Mouse (Mus musculus) myocyte (in vitro differentiated cells): ENCODE results near the gene Fuz. TPM values are rescaled to one million over a fixed set of nuclear protein-coding genes. Genes with fewer than 3 reads are reported as not detected.
A peak's percentile ranks its signal among the peaks of the same experiment; 100 is the strongest.

Experiments
- H3K27me3 ChIP-seq: one replicate; pipeline ENCODE4 v1.6.1; 2011; ENCODE audit not compliant: control insufficient read depth, insufficient read depth, insufficient read length
- H3K36me3 ChIP-seq: one replicate; pipeline ENCODE4 v1.6.1; 2011; ENCODE audit not compliant: control insufficient read depth, insufficient read depth
- H3K4me2 ChIP-seq: one replicate; pipeline ENCODE4 v1.6.1; 2011; ENCODE audit warnings: low read depth, control low read depth
- H3K4me3 ChIP-seq: one replicate; pipeline ENCODE4 v1.5.1; 2011; ENCODE audit warnings: mild to moderate bottlenecking, control low read depth, moderate library complexity
- H3K79me2 ChIP-seq: one replicate; pipeline ENCODE4 v1.6.1; 2011; ENCODE audit not compliant: control insufficient read depth, insufficient read depth
- H3ac ChIP-seq: one replicate; pipeline ENCODE4 v1.6.1; 2011; ENCODE audit not compliant: control insufficient read depth, insufficient read length
- CEBPB ChIP-seq: IDR thresholded peaks from 2 replicates; pipeline ENCODE4 v1.6.1; 2011; ENCODE audit warnings: mild to moderate bottlenecking, moderate library complexity; ENCODE audit not compliant: poor library complexity, insufficient read depth, severe bottlenecking
- E2F4 ChIP-seq: IDR thresholded peaks from one replicate; pipeline ENCODE4 v1.6.1; 2011; ENCODE audit warnings: mild to moderate bottlenecking, control low read depth, moderate library complexity; ENCODE audit not compliant: insufficient read depth
- MAX ChIP-seq: IDR thresholded peaks from one replicate; pipeline ENCODE4 v1.6.1; 2011; ENCODE audit warnings: low read depth, mild to moderate bottlenecking, control low read depth
- MYOD1 ChIP-seq, 3 experiments: IDR thresholded peaks; one replicate each; pipeline ENCODE4 v1.6.1; 2011; ENCODE audit warnings: control low read depth in 2 of 3, low read depth in 2 of 3, mild to moderate bottlenecking in 2 of 3, moderate library complexity in 1 of 3; ENCODE audit not compliant: insufficient read length in 2 of 3, control insufficient read depth in 1 of 3
- MYOG ChIP-seq, 3 experiments: IDR thresholded peaks; one replicate each; pipeline ENCODE4 v1.6.1; 2011; ENCODE audit warnings: control low read depth in 2 of 3, low read depth in 2 of 3, mild to moderate bottlenecking in 2 of 3; ENCODE audit not compliant: insufficient read length in 2 of 3, control insufficient read depth in 1 of 3, insufficient read depth in 1 of 3
- POLR2A ChIP-seq: IDR thresholded peaks from one replicate; pipeline ENCODE4 v1.6.1; 2011; ENCODE audit warnings: low read depth, mild to moderate bottlenecking, control low read depth, moderate library complexity; ENCODE audit not compliant: insufficient read length
- POLR2AphosphoS2 ChIP-seq: IDR thresholded peaks from one replicate; pipeline ENCODE4 v1.6.1; 2011; ENCODE audit warnings: low read depth, control low read depth; ENCODE audit not compliant: insufficient read length
- REST ChIP-seq: IDR thresholded peaks from one replicate; pipeline ENCODE4 v1.6.1; 2011; ENCODE audit warnings: mild to moderate bottlenecking, control low read depth, moderate library complexity; ENCODE audit not compliant: insufficient read depth, insufficient read length
- SRF ChIP-seq: IDR thresholded peaks from one replicate; pipeline ENCODE4 v1.6.1; 2011; ENCODE audit warnings: low read depth; ENCODE audit not compliant: control insufficient read depth, insufficient read length
- TCF12 ChIP-seq: IDR thresholded peaks from one replicate; pipeline ENCODE4 v1.6.1; 2011; ENCODE audit warnings: mild to moderate bottlenecking, control low read depth; ENCODE audit not compliant: poor library complexity, insufficient read depth, severe bottlenecking
- TCF3 ChIP-seq: IDR thresholded peaks from one replicate; pipeline ENCODE4 v1.6.1; 2011; ENCODE audit warnings: low read depth, control low read depth; ENCODE audit not compliant: insufficient read length
- USF1 ChIP-seq: IDR thresholded peaks from one replicate; pipeline ENCODE4 v1.6.1; 2011; ENCODE audit warnings: low read depth, mild to moderate bottlenecking, control low read depth, moderate library complexity
- polyA plus RNA-seq: library from polyadenylated mRNA; unstranded; fragments of >200 nt; fragmentation: generic; extraction: Trizol; gene quantifications from one replicate; pipeline ENCODE4 v1.2.1, GENCODE M21; 2012; ENCODE audit warnings: missing spikeins

Gene Fuz
- polyA plus RNA-seq, 1 experiment, result 11.6 TPM

DNA sequence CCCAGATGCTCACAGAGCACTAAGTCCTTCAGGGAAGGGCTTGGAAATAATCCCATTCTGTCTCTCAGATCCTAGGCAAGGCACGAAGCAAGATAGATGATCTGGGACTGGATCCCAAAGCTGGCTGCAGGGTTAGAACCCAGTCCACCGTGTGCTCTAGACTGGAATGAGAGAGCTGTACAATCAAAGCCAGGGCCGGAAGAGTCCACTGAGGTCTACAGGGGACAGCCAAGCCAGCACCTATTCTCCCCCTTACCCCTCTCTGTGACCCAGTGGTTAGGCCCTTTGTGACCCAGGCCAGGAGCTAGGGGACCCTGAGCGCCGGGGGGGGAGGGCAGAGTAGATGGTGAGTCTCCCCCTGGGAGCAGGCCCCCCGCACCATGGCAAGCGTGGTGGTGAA lies 47.0 kb downstream of the Fuz start, which contains the start of gene Tsks:
Tsks (plus strand) TSS at position 301 of the 400 bp plus-strand sequence.
- no peak within 1 kb of the TSS for H3K4me2 ChIP-seq
- no peaks in the 10 kb centered on the region for H3K79me2 ChIP-seq
- TF ChIP-seq MYOG (IDR thresholded peaks at IDR 0.05; ENCODE audit: control insufficient read depth in 1 of 3, insufficient read depth in 1 of 3, insufficient read length in 2 of 3, low read depth in 2 of 3) (no peak), TCF3 (no peak), USF1 (no peak), MYOD1 (IDR thresholded peaks at IDR 0.05; ENCODE audit: control insufficient read depth in 1 of 3, insufficient read length in 2 of 3, low read depth in 2 of 3) (no peak), POLR2AphosphoS2 (no peak), TCF12 (no peak), POLR2A (no peak), E2F4 (no peak), MAX (no peak), CEBPB (no peak), SRF (no peak), REST (no peak)
- H3K36me3 ChIP-seq, result no peaks in the 10 kb centered on the region
- no peak within 1 kb of the TSS for H3K4me3 ChIP-seq
- peaks cover 42% of the 10 kb centered on the region for H3K27me3 ChIP-seq
- no peak within 1 kb of the TSS for H3ac ChIP-seq

- Histone ChIP-seq H3K79me2 (no peaks in the 10 kb centered on the region), H3K36me3 (no peaks in the 10 kb centered on the region), H3ac (no peak overlapping the region), H3K27me3 (peaks cover 35% of the 10 kb centered on the region), H3K4me3 (no peak overlapping the region), H3K4me2 (no peak overlapping the region)
- TF ChIP-seq TCF12, result no peak
- no peak for TF ChIP-seq TCF3
- no peak for TF ChIP-seq CEBPB
- no peak for TF ChIP-seq MAX
- no peak for TF ChIP-seq SRF
- TF ChIP-seq MYOG (IDR thresholded peaks at IDR 0.05; ENCODE audit: control insufficient read depth in 1 of 3, insufficient read depth in 1 of 3, insufficient read length in 2 of 3, low read depth in 2 of 3), result no peak
- no peak for TF ChIP-seq MYOD1 (IDR thresholded peaks at IDR 0.05; ENCODE audit: control insufficient read depth in 1 of 3, insufficient read length in 2 of 3, low read depth in 2 of 3)
- no peak for TF ChIP-seq USF1
- no peak for TF ChIP-seq POLR2A
- TF ChIP-seq POLR2AphosphoS2, result no peak
- TF ChIP-seq REST, result no peak
- TF ChIP-seq E2F4, result no peak
Measured at GRCm38 (mm10) chr7:44949922-44950321, 54.0 kb downstream of the Fuz start.

DNA sequence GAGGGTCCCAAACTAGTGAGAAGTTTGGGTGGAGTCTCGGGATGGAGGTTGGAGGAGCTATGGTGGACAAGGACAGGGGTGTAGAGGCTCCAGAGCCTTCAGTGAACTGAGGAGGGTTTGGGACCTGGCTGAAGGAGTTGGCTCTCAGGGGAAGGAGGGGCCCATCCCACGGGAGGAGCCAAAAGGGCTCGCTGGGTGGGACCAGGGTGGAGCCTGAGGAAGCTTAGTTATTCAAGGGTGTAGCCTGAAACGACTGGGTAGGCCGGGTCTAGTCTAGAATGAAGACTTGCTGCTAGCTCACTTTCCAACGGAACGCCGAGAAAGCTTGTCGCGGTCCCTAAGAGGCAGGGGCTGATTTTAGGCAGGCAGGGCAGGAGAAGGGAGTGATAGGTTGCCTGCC lies 56.1 kb downstream of the Fuz start:
- H3K27me3 ChIP-seq, result peaks cover 25% of the 10 kb centered on the region
- peak overlapping the region; percentile 30 for H3K4me3 ChIP-seq
- H3ac ChIP-seq, result no peak overlapping the region
- TF ChIP-seq MAX (no peak), POLR2A (peak; percentile 46), TCF3 (no peak), TCF12 (no peak), MYOG (IDR thresholded peaks at IDR 0.05; ENCODE audit: control insufficient read depth in 1 of 3, insufficient read depth in 1 of 3, insufficient read length in 2 of 3, low read depth in 2 of 3) (no peak), E2F4 (no peak)
- H3K36me3 ChIP-seq, result no peaks in the 10 kb centered on the region
- peak overlapping the region; percentile 95 for H3K4me2 ChIP-seq
- no peaks in the 10 kb centered on the region for H3K79me2 ChIP-seq

Other genes with a start within 250 kb of the Fuz start
- 0.17 TPM for gene Myh14, start 225.2 kb upstream of the Fuz start, polyA plus RNA-seq
- not detected for gene Izumo2, start 187.3 kb upstream of the Fuz start, polyA plus RNA-seq
- 20.6 TPM for gene Vrk3, start 147.7 kb upstream of the Fuz start, polyA plus RNA-seq
- gene Zfp473, start 145.0 kb upstream of the Fuz start, polyA plus RNA-seq, result 0.12 TPM
- 77.0 TPM for gene Nup62, start 80.0 kb upstream of the Fuz start, polyA plus RNA-seq
- 1.9 TPM for gene Il4i1, start 79.7 kb upstream of the Fuz start, polyA plus RNA-seq
- 939 TPM for gene Atf5, start 79.4 kb upstream of the Fuz start, polyA plus RNA-seq
- gene Akt1s1, start 47.1 kb upstream of the Fuz start, polyA plus RNA-seq, result 200 TPM
- 53.8 TPM for gene Tbc1d17, start 47.0 kb upstream of the Fuz start, polyA plus RNA-seq
- 47.9 TPM for gene Pnkp, start 38.9 kb upstream of the Fuz start, polyA plus RNA-seq
- gene Ptov1, start 26.3 kb upstream of the Fuz start, polyA plus RNA-seq, result 298 TPM
- gene Med25, start 3.4 kb upstream of the Fuz start, polyA plus RNA-seq, result 57.4 TPM
- 125 TPM for gene Ap2a1, start 33.4 kb downstream of the Fuz start, polyA plus RNA-seq
- not detected for gene Tsks, start 47.1 kb downstream of the Fuz start, polyA plus RNA-seq
- 2.7 TPM for gene Cpt1c, start 78.8 kb downstream of the Fuz start, polyA plus RNA-seq
- 729 TPM for gene Prmt1, start 90.5 kb downstream of the Fuz start, polyA plus RNA-seq
- 45.1 TPM for gene Irf3, start 101.6 kb downstream of the Fuz start, polyA plus RNA-seq
- 13.3 TPM for gene Bcl2l12, start 102.6 kb downstream of the Fuz start, polyA plus RNA-seq
- gene Scaf1, start 120.3 kb downstream of the Fuz start, polyA plus RNA-seq, result 56.7 TPM
- 127 TPM for gene Rras, start 121.9 kb downstream of the Fuz start, polyA plus RNA-seq
- 10.2 TPM for gene Prr12, start 156.8 kb downstream of the Fuz start, polyA plus RNA-seq
- gene Nosip, start 166.3 kb downstream of the Fuz start, polyA plus RNA-seq, result 66.1 TPM
- gene Prrg2, start 166.6 kb downstream of the Fuz start, polyA plus RNA-seq, result 12.9 TPM
- 123 TPM for gene Rcn3, start 196.1 kb downstream of the Fuz start, polyA plus RNA-seq
- 67.2 TPM for gene Fcgrt, start 207.8 kb downstream of the Fuz start, polyA plus RNA-seq
- gene Rps11, start 228.4 kb downstream of the Fuz start, polyA plus RNA-seq, result 2,217 TPM
- gene Rpl13a, start 232.7 kb downstream of the Fuz start, polyA plus RNA-seq, result 6,110 TPM
- 3.6 TPM for gene Gm45713, start 240.2 kb downstream of the Fuz start, polyA plus RNA-seq
- gene Flt3l, start 240.4 kb downstream of the Fuz start, polyA plus RNA-seq, result 7.2 TPM